ENCODE assay signal across 8 mouse cellular contexts in the genomic region with DNA sequence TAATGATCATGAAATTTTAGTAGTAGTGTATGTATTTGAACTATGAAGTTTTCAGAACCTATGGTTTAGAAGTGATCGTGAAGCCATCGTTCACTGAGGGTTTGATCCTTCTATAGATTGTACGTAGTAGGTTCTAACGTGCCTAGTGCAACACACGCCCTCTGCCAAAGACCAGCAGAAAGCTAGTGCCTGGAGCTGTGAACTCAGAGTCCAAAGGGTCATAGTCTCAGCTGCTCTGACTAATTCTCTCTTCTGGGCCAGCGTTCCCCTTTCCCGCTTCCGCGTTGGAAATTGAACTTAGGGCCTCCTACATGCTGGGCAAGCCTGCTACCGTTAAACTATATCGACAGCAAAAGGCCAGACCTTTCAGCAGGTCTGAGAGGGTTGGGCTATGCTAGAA. TPM values are rescaled to one million over a fixed set of nuclear protein-coding genes. Genes with fewer than 3 reads are reported as not detected.
DNase-seq lines count a peak whose midpoint lies in the region; ATAC-seq and TF ChIP-seq lines count a peak whose summit lies in the region.

No protein-coding gene starts in this region.

- H3K9me3 ChIP-seq in lung, embryonic 14.5 days (ENCODE audit: low read depth, low read length) = no peaks in the 10 kb centered on the region
- no peaks in the 10 kb centered on the region for H3K9me3 ChIP-seq in hindbrain, embryonic 15.5 days
- H3K9me3 ChIP-seq in stomach, embryonic 15.5 days = no peaks in the 10 kb centered on the region

- H3K9ac ChIP-seq in lung, embryonic 14.5 days = no peak overlapping the region
- no peak overlapping the region for H3K9ac ChIP-seq in hindbrain, embryonic 15.5 days
- no peak overlapping the region for H3K9ac ChIP-seq in stomach, embryonic 15.5 days

- peak; percentile 38 for DNase-seq in lung, embryonic 14.5 days
- no peak for DNase-seq in lung, postnatal 14 days
- DNase-seq in liver (peak; percentile 34), adipocyte (ENCODE audit: low spot score) (no peak)
- no peak for DNase-seq in gastrocnemius, postnatal 36 days
- DNase-seq in cerebellum, adult 11-12 months = no peak

- H3K4me1 ChIP-seq in lung, embryonic 14.5 days (ENCODE audit: insufficient read depth) = peaks cover 19% of the 10 kb centered on the region
- H3K4me1 ChIP-seq in hindbrain, embryonic 15.5 days (replicated peaks) = peaks cover 26% of the 10 kb centered on the region
- peaks cover 18% of the 10 kb centered on the region for H3K4me1 ChIP-seq in stomach, embryonic 15.5 days

- peak overlapping the region; percentile 90; the same call in 1 of the 2 replicates for H3K4me3 ChIP-seq in lung, embryonic 14.5 days (ENCODE audit: low read depth, low read length)
- 0 out of 2 replicates have a peak overlapping the region, but pooled peaks have one; percentile 1 for H3K4me3 ChIP-seq in hindbrain, embryonic 15.5 days
- peak overlapping the region; percentile 87; the same call in 1 of the 2 replicates for H3K4me3 ChIP-seq in stomach, embryonic 15.5 days (replicated peaks)

- 12% methylated on average over 11 of the region's 11 CpGs for WGBS in lung, embryonic 14.5 days
- 13% methylated on average over 11 of the region's 11 CpGs for WGBS in hindbrain, embryonic 15.5 days
- WGBS in stomach, embryonic 15.5 days = 16% methylated on average over 11 of the region's 11 CpGs

- intact Hi-C loops in gastrocnemius, postnatal 36 days (cut with DNase I) = no loop called here

- no peak for TF ChIP-seq CTCF in lung, embryonic 14.5 days (IDR thresholded peaks at IDR 0.05; ENCODE audit: low read depth)

- H3K27me3 ChIP-seq in lung, embryonic 14.5 days (ENCODE audit: insufficient read depth, low read length) = no peaks in the 10 kb centered on the region
- H3K27me3 ChIP-seq in hindbrain, embryonic 15.5 days = peaks cover 7% of the 10 kb centered on the region; the same call in 1 of the 2 replicates
- H3K27me3 ChIP-seq in stomach, embryonic 15.5 days (replicated peaks) = no peaks in the 10 kb centered on the region

- ATAC-seq in lung, embryonic 14.5 days (ENCODE audit: insufficient read depth) = no peak
- no peak for ATAC-seq in hindbrain, embryonic 15.5 days (ENCODE audit: low FRiP score, low read depth)
- ATAC-seq in stomach, embryonic 15.5 days (ENCODE audit: insufficient read depth, low FRiP score, low read depth) = no peak

- peak overlapping the region; percentile 85 for H3K4me2 ChIP-seq in lung, embryonic 14.5 days
- H3K4me2 ChIP-seq in hindbrain, embryonic 15.5 days = peak overlapping the region; percentile 91
- H3K4me2 ChIP-seq in stomach, embryonic 15.5 days = peak overlapping the region; percentile 80

- peak overlapping the region; percentile 100 for H3K27ac ChIP-seq in lung, embryonic 14.5 days (ENCODE audit: low read depth)
- no peak overlapping the region for H3K27ac ChIP-seq in hindbrain, embryonic 15.5 days (replicated peaks)
- peak overlapping the region; percentile 99 for H3K27ac ChIP-seq in stomach, embryonic 15.5 days

- H3K36me3 ChIP-seq in lung, embryonic 14.5 days (ENCODE audit: insufficient read depth) = no peaks in the 10 kb centered on the region
- no peaks in the 10 kb centered on the region for H3K36me3 ChIP-seq in hindbrain, embryonic 15.5 days
- no peaks in the 10 kb centered on the region for H3K36me3 ChIP-seq in stomach, embryonic 15.5 days

RNA-seq across cellular contexts. Expression of gene Sbf2, which starts 1.1 kb away (rescaled TPM):
- 43.2 and 45.4 TPM in 2 replicates for polyA plus RNA-seq in lung, embryonic 14.5 days (2014; fragmentation: Nextera tagmentation; extraction: Ambion mirVana)
- polyA plus RNA-seq in hindbrain, embryonic 15.5 days (2015; fragmentation: Nextera tagmentation; extraction: Ambion mirVana) = 55.1 and 56.7 TPM in 2 replicates
- 29.2 and 32.6 TPM in 2 replicates for polyA plus RNA-seq in stomach, embryonic 15.5 days (2015; fragmentation: Nextera tagmentation; extraction: Ambion mirVana)
- total RNA-seq in gastrocnemius, postnatal 36 days (2021) = 10 to 100 TPM in 1 of 2 experiments, 1 to 10 TPM in 1; 9.2 to 11.7 TPM

RNA-seq across cellular contexts. Expression of gene Adm, which starts 11.7 kb away (rescaled TPM):
- polyA plus RNA-seq in lung, embryonic 14.5 days (2014; fragmentation: Nextera tagmentation; extraction: Ambion mirVana) = 2.3 and 2.5 TPM in 2 replicates
- polyA plus RNA-seq in hindbrain, embryonic 15.5 days (2015; fragmentation: Nextera tagmentation; extraction: Ambion mirVana) = 4.0 TPM in 2 replicates
- polyA plus RNA-seq in stomach, embryonic 15.5 days (2015; fragmentation: Nextera tagmentation; extraction: Ambion mirVana) = 3.3 and 4.4 TPM in 2 replicates
- total RNA-seq in gastrocnemius, postnatal 36 days (2021) = 1 to 10 TPM; 1.7 to 2.9 TPM

Comparison
In these comparisons a context has a peak if more than half of its experiments do, and no peak if none do; other contexts are left out.
1. DNase-seq: peak in lung, embryonic 14.5 days (single experiment) and liver (single experiment); none in lung, postnatal 14 days (single experiment), gastrocnemius, postnatal 36 days (0 of 2), adipocyte (single experiment) and cerebellum, adult 11-12 months (single experiment).
2. H3K4me3 ChIP-seq: peak in every context shown above with its lines; median percentile 90 in lung, embryonic 14.5 days; 87 in stomach, embryonic 15.5 days; 1 in hindbrain, embryonic 15.5 days.
3. Peak in every context shown above with its lines, with median percentiles within 50 percentile points of each other: H3K4me2 ChIP-seq.